Mouse (Mus musculus) forebrain, embryonic 11.5 days (tissue): ENCODE data around the gene Ins2. TPM values are rescaled to one million over a fixed set of nuclear protein-coding genes. Genes with fewer than 3 reads are reported as not detected.

ENCODE experiments used
- ATAC-seq: fragments of 200-750 bp; cut with Nextera tagmentation; replicated peaks from 2 replicates; pipeline ENCODE4 v1.8.0; 2017; ENCODE audit warnings: moderate TSS enrichment; ENCODE audit not compliant: low FRiP score
- DNase-seq: peaks from one replicate; pipeline ENCODE4 v3.0.0-alpha.2; 2017; ENCODE audit warnings: low spot score
- H3K27ac ChIP-seq: fragments of 300-500 bp; sonication (generic); 2 replicates; pipeline ENCODE4 v1.5.1; 2014; ENCODE audit warnings: low read depth, low read length
- H3K27me3 ChIP-seq: fragments of 300-500 bp; sonication (generic); 2 replicates; pipeline ENCODE4 v1.6.1; 2014; ENCODE audit warnings: mild to moderate bottlenecking, low read length, mixed read lengths; ENCODE audit not compliant: control insufficient read depth, insufficient read depth
- H3K36me3 ChIP-seq: fragments of 300-500 bp; sonication (generic); 2 replicates; pipeline ENCODE4 v1.6.1; 2014; ENCODE audit warnings: mild to moderate bottlenecking, low read length, moderate library complexity, mixed read lengths; ENCODE audit not compliant: control insufficient read depth, insufficient read depth
- H3K4me1 ChIP-seq: fragments of 300-500 bp; sonication (generic); replicated peaks from 2 replicates; pipeline ENCODE4 v1.6.1; 2014; ENCODE audit warnings: low read length, mixed read lengths; ENCODE audit not compliant: control insufficient read depth, insufficient read depth
- H3K4me2 ChIP-seq: fragments of 300-500 bp; sonication (generic); 2 replicates; pipeline ENCODE4 v1.6.1; 2014; ENCODE audit warnings: low read depth, mild to moderate bottlenecking, low read length, moderate library complexity, mixed read lengths; ENCODE audit not compliant: severe bottlenecking
- H3K4me3 ChIP-seq: fragments of 300-500 bp; sonication (generic); 2 replicates; pipeline ENCODE4 v1.5.1; 2014; ENCODE audit warnings: low read depth, low read length
- H3K9ac ChIP-seq: fragments of 300-500 bp; sonication (generic); 2 replicates; pipeline ENCODE4 v1.6.1; 2014; ENCODE audit warnings: low read length
- H3K9me3 ChIP-seq: fragments of 300-500 bp; sonication (generic); 2 replicates; pipeline ENCODE4 v1.6.1; 2016; ENCODE audit warnings: low read length, mixed read lengths; ENCODE audit not compliant: control insufficient read depth
- WGBS: fragments of 180-500 bp; shearing (Covaris S2); extraction: QIAGEN DNeasy Blood & Tissue Kit; methylation state at CpG from one replicate; pipeline ENCODE4 v1.1.7; 2014; 5-methylcytosine and 5-hydroxymethylcytosine counted together
- polyA plus RNA-seq: library from polyadenylated mRNA; unstranded; fragments of >200 nt; fragmentation: Nextera tagmentation; extraction: Ambion mirVana; gene quantifications from 2 replicates; pipeline ENCODE4 v1.2.1, GENCODE M21; 2014

The Ins2 gene
- polyA plus RNA-seq, 1 experiment from 2014 or later = not detected

DNA sequence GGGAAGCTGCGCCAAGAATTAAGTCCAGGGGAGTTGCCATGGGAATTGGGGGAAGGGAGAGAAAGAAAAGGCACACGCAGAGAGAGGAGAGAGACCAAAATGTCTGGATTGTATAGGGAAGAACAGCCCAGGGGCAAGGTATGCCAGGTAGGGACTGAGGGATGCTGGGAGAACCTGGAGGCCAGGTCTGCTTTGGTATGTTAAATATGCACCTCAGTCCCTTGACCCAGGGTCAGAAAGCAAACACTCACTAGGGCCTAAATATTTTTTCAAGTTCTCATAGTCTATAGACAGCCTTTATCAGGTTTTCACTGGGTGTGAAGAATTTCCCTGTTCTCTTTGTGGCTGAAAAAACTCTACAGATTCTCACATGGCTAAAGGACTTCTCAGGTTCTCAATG, 36.3 kb downstream of the Ins2 start:
- Histone ChIP-seq H3K9me3 (no peaks in the 10 kb centered on the region), H3K9ac (no peak overlapping the region), H3K27ac (no peak overlapping the region), H3K4me3 (no peak overlapping the region), H3K4me2 (no peak overlapping the region), H3K36me3 (no peaks in the 10 kb centered on the region), H3K4me1 (no peaks in the 10 kb centered on the region), H3K27me3 (no peaks in the 10 kb centered on the region)
- no peak for ATAC-seq
- DNase-seq = no peak
- WGBS = 76% methylated on average over 2 of the region's 2 CpGs

DNA sequence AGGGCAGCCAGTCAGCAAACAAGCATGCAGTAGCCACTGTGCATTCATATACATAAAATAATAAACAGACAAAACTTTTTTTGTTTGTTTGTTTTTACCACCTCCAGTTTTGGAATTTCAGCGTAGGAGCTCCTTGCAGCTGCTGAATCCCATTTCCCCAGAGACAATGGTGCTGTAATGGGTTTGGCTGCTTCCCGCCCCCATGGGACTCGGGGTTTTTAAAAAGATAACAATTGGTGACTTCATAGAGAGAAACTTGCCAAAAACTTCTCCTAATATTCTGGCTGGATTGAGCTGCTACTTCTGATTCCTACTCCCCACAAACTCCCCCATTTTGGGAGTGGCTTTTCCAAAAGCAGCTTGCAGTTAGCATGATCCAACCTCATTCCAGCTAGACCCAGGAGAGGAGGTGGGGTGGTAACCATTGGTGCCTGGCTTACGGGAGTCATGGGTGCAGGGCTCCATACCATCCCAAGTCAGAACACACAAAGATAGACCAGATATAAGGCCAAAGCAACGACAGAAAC, 43.8 kb downstream of the Ins2 start:
- 67% methylated on average over 5 of the region's 5 CpGs for WGBS
- H3K9me3 ChIP-seq = no peaks in the 10 kb centered on the region
- no peak overlapping the region for H3K9ac ChIP-seq
- no peaks in the 10 kb centered on the region for H3K36me3 ChIP-seq
- no peak overlapping the region for H3K4me2 ChIP-seq
- ATAC-seq = no peak
- no peak for DNase-seq
- no peak overlapping the region for H3K27ac ChIP-seq
- H3K4me3 ChIP-seq = no peak overlapping the region
- no peaks in the 10 kb centered on the region for H3K4me1 ChIP-seq
- H3K27me3 ChIP-seq = no peaks in the 10 kb centered on the region

DNA sequence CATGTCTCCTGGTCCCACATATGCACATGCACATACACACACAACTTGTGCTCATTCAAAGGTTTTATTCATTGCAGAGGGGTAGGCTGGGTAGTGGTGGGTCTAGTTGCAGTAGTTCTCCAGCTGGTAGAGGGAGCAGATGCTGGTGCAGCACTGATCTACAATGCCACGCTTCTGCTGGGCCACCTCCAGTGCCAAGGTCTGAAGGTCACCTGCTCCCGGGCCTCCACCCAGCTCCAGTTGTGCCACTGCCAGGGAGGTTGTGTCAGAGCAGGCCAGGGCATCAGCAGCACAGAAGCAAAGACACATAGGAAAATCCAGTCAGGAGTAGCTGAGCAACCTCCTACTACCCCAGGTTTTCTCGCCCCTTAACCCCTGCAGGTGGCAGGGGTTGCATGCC, 64.6 kb downstream of the Ins2 start:
- no peak for DNase-seq
- 86% methylated on average over 3 of the region's 3 CpGs for WGBS
- ATAC-seq = no peak
- Histone ChIP-seq H3K27me3 (no peaks in the 10 kb centered on the region), H3K9ac (no peak overlapping the region), H3K4me1 (no peaks in the 10 kb centered on the region), H3K27ac (no peak overlapping the region), H3K36me3 (no peaks in the 10 kb centered on the region), H3K9me3 (no peaks in the 10 kb centered on the region), H3K4me3 (no peak overlapping the region), H3K4me2 (no peak overlapping the region)

DNA sequence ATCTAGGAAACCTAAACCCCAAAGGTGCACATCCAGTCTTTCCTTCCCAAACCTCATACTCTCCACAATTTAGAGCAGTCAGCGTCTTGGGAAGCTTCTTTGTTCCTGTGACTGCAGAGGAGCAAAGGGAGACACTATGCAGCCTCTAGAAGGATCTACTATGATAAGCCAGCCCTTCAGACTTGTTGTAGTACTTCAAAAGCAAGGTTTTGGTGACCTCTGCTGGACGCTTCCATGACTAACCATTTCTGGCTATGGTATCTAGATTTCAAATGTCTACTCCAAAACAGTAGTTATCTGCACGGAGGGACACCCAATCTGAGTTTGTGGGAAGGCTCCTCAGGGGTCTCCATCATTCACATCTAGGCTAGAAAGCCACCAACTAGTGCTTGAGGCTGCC, 67.5 kb downstream of the Ins2 start:
- ATAC-seq = no peak
- H3K27ac ChIP-seq = no peak overlapping the region
- DNase-seq = peak; percentile 65
- WGBS = 11% methylated on average over 3 of the region's 3 CpGs
- H3K4me1 ChIP-seq = no peaks in the 10 kb centered on the region
- H3K9me3 ChIP-seq = peaks cover 4% of the 10 kb centered on the region
- H3K9ac ChIP-seq = no peak overlapping the region
- H3K4me2 ChIP-seq = no peak overlapping the region
- H3K4me3 ChIP-seq = no peak overlapping the region
- H3K27me3 ChIP-seq = no peaks in the 10 kb centered on the region
- no peaks in the 10 kb centered on the region for H3K36me3 ChIP-seq

DNA sequence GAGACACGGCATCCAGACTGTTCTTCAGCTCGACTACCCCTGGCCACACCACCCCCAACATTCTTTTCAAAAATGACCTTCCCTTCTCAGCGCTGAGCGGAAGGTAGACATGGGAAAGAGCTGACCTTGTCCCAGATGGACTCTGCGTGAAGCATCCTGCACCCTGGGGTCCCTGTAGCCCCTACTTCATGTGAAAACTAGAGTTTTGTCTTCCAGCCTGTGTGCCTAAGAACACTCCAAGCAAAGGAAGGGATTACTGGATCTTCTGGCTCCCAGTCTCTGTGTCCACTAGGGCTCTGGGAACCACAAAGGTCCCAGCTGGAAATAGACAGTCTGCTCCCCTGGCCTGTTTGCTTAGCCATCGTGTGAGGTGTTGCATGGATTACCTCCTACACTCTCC, 68.0 kb downstream of the Ins2 start:
- no peak overlapping the region for H3K27ac ChIP-seq
- no peaks in the 10 kb centered on the region for H3K4me1 ChIP-seq
- no peak overlapping the region for H3K4me2 ChIP-seq
- DNase-seq (no peak), ATAC-seq (no peak)
- H3K27me3 ChIP-seq = no peaks in the 10 kb centered on the region
- no peak overlapping the region for H3K4me3 ChIP-seq
- no peak overlapping the region for H3K9ac ChIP-seq
- no peaks in the 10 kb centered on the region for H3K36me3 ChIP-seq
- WGBS = 71% methylated on average over 6 of the region's 6 CpGs
- peaks cover 8% of the 10 kb centered on the region for H3K9me3 ChIP-seq

DNA sequence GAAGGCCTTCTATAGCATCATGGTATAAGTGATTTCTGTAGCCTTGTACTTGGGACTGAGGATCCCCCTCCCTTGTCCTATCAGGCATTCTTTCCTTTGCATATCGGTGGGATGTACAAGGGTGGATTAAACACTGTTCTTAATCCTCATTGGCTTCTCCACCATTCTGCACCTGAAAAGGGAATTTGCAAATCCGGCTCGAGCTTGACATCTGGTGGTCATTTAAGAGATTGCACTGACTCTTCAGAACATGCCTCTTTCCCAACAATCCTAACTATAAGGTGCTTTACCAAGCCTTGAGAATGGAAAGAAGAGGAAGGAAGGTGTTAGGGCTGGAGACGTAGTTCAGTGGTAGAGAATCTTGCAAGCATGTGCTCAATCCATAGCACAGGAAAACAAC, 71.1 kb downstream of the Ins2 start:
- H3K27ac ChIP-seq = no peak overlapping the region
- peaks cover 17% of the 10 kb centered on the region for H3K9me3 ChIP-seq
- WGBS = 11% methylated on average over 4 of the region's 4 CpGs
- H3K9ac ChIP-seq = no peak overlapping the region
- no peaks in the 10 kb centered on the region for H3K4me1 ChIP-seq
- no peak overlapping the region for H3K4me3 ChIP-seq
- H3K36me3 ChIP-seq = no peaks in the 10 kb centered on the region
- H3K27me3 ChIP-seq = peaks cover 2% of the 10 kb centered on the region; the same call in 1 of the 2 replicates
- DNase-seq (no peak), ATAC-seq (no peak)
- H3K4me2 ChIP-seq = no peak overlapping the region

DNA sequence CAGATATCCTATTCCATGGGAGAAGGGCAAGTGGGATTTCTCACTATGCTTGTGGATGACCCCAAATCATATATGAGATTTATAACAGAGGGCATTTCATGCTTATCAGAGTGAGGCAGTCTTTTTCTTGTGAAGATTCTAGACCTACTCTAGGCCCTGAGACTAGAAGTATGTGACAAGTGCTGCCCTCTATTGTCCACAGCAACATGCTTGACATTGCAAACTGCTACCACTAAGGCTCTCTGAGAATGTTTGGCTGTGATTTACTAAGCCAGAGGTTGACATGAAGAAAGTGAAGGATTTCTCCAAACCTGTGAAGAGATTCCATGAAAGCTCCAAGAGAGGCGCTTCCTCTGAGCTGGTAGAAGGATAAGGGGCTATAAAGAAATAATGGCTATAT, 72.1 kb downstream of the Ins2 start:
- no peak for ATAC-seq
- Histone ChIP-seq H3K9ac (no peak overlapping the region), H3K9me3 (peaks cover 17% of the 10 kb centered on the region), H3K27me3 (peaks cover 7% of the 10 kb centered on the region), H3K4me3 (no peak overlapping the region), H3K4me1 (no peaks in the 10 kb centered on the region), H3K36me3 (no peaks in the 10 kb centered on the region), H3K27ac (no peak overlapping the region), H3K4me2 (no peak overlapping the region)
- DNase-seq = no peak
- 91% methylated on average over 1 of the region's 1 CpGs for WGBS

DNA sequence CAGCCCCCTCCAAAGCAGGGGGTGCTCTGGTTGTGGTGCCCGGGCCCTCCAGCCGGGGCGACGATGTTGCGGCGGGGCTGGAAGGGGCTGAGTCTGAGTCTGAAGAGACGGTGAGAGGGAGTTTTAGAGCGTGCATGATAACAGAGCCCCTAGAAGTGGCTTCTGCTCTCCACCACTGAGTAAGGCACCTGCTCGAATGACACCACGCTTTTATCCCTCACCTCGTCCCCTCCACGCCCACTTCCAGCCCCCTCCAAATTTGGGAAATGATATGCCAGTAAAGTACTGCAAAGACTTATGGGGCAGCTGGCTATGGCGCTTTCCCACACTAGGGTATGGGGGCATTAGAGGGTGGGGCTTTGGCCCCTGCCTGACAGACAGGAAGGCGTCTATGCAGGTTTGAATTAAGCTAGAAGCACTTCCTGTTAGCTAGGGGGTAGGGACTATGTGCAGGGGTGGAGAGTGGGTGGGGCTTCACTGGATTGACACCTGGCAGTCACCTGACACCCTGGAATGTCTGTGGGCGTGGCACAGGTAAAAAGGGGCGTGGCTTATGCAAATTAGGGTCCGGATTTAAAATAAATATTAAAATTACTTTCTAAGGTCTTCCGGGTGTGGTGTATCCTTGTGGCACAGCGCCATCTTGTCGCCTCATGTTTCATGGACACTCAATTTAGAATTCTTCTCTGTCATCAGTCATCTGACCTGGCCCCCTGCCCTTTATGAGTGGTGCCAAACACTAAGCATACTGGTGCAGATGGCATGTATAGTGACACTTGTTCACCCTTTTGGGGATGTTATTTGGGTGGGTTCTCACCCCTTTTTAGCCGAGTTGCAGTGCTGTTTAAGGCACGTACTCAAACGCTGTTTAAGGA, 73.2 kb downstream of the Ins2 start, which contains the start of gene Gm49394:
Gene Gm49394 (minus strand): TSS at position 192 of the 875 bp plus-strand sequence.
- Histone ChIP-seq H3K27me3 (peaks cover 18% of the 10 kb centered on the region), H3K4me2 (no peak within 1 kb of the TSS), H3K9ac (no peak within 1 kb of the TSS), H3K36me3 (no peaks in the 10 kb centered on the region), H3K9me3 (peaks cover 17% of the 10 kb centered on the region), H3K4me3 (no peak within 1 kb of the TSS), H3K4me1 (no peaks in the 10 kb centered on the region), H3K27ac (no peak within 1 kb of the TSS)
- DNase-seq (peak; percentile 28), ATAC-seq (no peak)
- WGBS = 85% methylated on average over 23 of the region's 23 CpGs

DNA sequence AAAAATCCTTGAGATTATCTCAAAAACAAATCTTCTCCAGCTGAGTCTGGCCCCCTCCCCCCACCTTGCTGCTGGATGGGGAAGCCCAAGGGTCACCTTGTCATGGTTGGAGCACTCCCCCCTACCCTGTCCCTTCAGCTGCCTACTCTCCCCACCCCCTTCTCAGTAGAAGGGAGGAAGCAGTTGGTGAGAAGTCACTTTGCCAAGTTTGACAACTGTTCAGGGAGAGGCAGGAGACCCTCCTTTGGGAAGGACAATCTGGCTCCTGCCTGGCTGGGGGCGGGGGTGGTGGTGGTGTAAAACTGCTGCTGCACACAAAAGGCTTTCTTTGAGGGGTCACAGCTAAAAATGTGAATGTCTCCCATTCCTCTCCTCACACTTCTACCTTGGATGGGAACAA, 74.9 kb downstream of the Ins2 start:
- no peaks in the 10 kb centered on the region for H3K4me1 ChIP-seq
- H3K27me3 ChIP-seq = peaks cover 34% of the 10 kb centered on the region
- no peak for ATAC-seq
- no peak overlapping the region for H3K9ac ChIP-seq
- no peaks in the 10 kb centered on the region for H3K36me3 ChIP-seq
- no peak for DNase-seq
- H3K4me3 ChIP-seq = no peak overlapping the region
- no peak overlapping the region for H3K4me2 ChIP-seq
- no peak overlapping the region for H3K27ac ChIP-seq
- WGBS = 100% methylated on average over 1 of the region's 1 CpGs
- H3K9me3 ChIP-seq = peaks cover 17% of the 10 kb centered on the region
